Mouse (Mus musculus) cerebellum, postnatal 14 days (tissue): ENCODE results near the gene Epyc.

Source experiments
- DNase-seq, 2 experiments: peaks; one replicate each; pipeline ENCODE4 v3.0.0; 2021; ENCODE audit warnings: mixed read lengths in 2 of 2

Epyc gene

GRCm38 (mm10) chr10:97643768-97644167 is at the start of gene Epyc:
Gene Epyc, plus strand, starts transcription at chr10:97644068.
- DNase-seq = no peak

- DNase-seq = no peak
Measured at GRCm38 (mm10) chr10:97595680-97596079, 48.2 kb upstream of the Epyc start.

GRCm38 (mm10) chr10:97601744-97602143 is 42.1 kb upstream of the Epyc start:
- DNase-seq = no peak

- DNase-seq = peak; percentile 73 to 84
Measured at GRCm38 (mm10) chr10:97603256-97603655, 40.6 kb upstream of the Epyc start.

GRCm38 (mm10) chr10:97606579-97606978 is 37.3 kb upstream of the Epyc start, which contains the start of gene Kera:
Gene Kera, plus strand, starts transcription at chr10:97606879.
- no peak for DNase-seq

GRCm38 (mm10) chr10:97622328-97622727 is 21.5 kb upstream of the Epyc start:
- no peak for DNase-seq

- no peak for DNase-seq
Measured at GRCm38 (mm10) chr10:97624381-97624780, 19.5 kb upstream of the Epyc start.

- DNase-seq = no peak
Measured at GRCm38 (mm10) chr10:97625116-97625515, 18.8 kb upstream of the Epyc start.

- DNase-seq = no peak
Measured at GRCm38 (mm10) chr10:97626543-97626942, 17.3 kb upstream of the Epyc start.

GRCm38 (mm10) chr10:97631061-97631460 is 12.8 kb upstream of the Epyc start:
- no peak for DNase-seq

- DNase-seq = no peak
Measured at GRCm38 (mm10) chr10:97641926-97642325, 1.9 kb upstream of the Epyc start.

GRCm38 (mm10) chr10:97650334-97650733 is 6.5 kb downstream of the Epyc start:
- no peak for DNase-seq

- no peak for DNase-seq
Measured at GRCm38 (mm10) chr10:97659489-97659888, 15.6 kb downstream of the Epyc start.

GRCm38 (mm10) chr10:97668656-97669055 is 24.8 kb downstream of the Epyc start:
- no peak for DNase-seq

- peak; percentile 43 to 60 for DNase-seq
Measured at GRCm38 (mm10) chr10:97670202-97670601, 26.3 kb downstream of the Epyc start.

GRCm38 (mm10) chr10:97673239-97673638 is 29.4 kb downstream of the Epyc start:
- DNase-seq = peak; percentile 16 to 51

GRCm38 (mm10) chr10:97682981-97683380 is 39.1 kb downstream of the Epyc start:
- no peak for DNase-seq

- no peak for DNase-seq
Measured at GRCm38 (mm10) chr10:97687198-97687597, 43.3 kb downstream of the Epyc start.

GRCm38 (mm10) chr10:97689425-97689824 is 45.6 kb downstream of the Epyc start:
- DNase-seq = no peak

- no peak for DNase-seq
Measured at GRCm38 (mm10) chr10:97692913-97693312, 49.0 kb downstream of the Epyc start, which contains the start of gene Ccer1. Gene Ccer1, plus strand, starts transcription at chr10:97693059.

- no peak for DNase-seq
Measured at GRCm38 (mm10) chr10:97693398-97694135, 49.7 kb downstream of the Epyc start.

- DNase-seq = no peak
Measured at GRCm38 (mm10) chr10:97702321-97702720, 58.5 kb downstream of the Epyc start.

- DNase-seq = peak; percentile 66 to 75
Measured at GRCm38 (mm10) chr10:97704562-97704961, 60.7 kb downstream of the Epyc start.

GRCm38 (mm10) chr10:97712687-97713086 is 68.8 kb downstream of the Epyc start:
- peak; percentile 68 to 71 for DNase-seq

GRCm38 (mm10) chr10:97714584-97714983 is 70.7 kb downstream of the Epyc start:
- DNase-seq = peak in 1 of 2 experiments; percentile 18
